Mouse (Mus musculus) layer of hippocampus, adult 6 months (tissue): ENCODE data around the gene Cdc40. TPM values are rescaled to one million over a fixed set of nuclear protein-coding genes. Genes with fewer than 3 reads are reported as not detected.

Experiments used
- long read RNA-seq, 2 experiments: library from polyadenylated mRNA; unstranded; transcript quantifications; one replicate each; pipeline ENCODE4 v2.0.0; 2019 to 2020
- polyA plus RNA-seq: library from polyadenylated mRNA; unstranded; fragments of <200 nt; fragmentation: Nextera tagmentation; gene quantifications from 2 replicates; pipeline ENCODE4 v1.2.3, GENCODE M21; 2021

Cdc40 gene
- polyA plus RNA-seq = 29.7 and 32.5 TPM in 2 replicates
- long read RNA-seq, experiment 1, transcript Cdc40-201 (15 exons, 3,534 nt) = major isoform, 22 of 54 reads
- long read RNA-seq, experiment 1, partial matches to known transcripts = 30 of 54 reads
- long read RNA-seq, experiment 1, other reads (novel, unspliced or antisense) = 2 of 54 reads
- long read RNA-seq, experiment 2, transcript Cdc40-201 (15 exons, 3,534 nt) = major isoform, 159 of 186 reads
- long read RNA-seq, experiment 2, partial matches to known transcripts = 11 of 186 reads
- long read RNA-seq, experiment 2, other reads (novel, unspliced or antisense) = 12 of 186 reads

GRCm38 (mm10) chr10:40882831-40883643 lies at the start of gene Cdc40, which contains the start of gene Wasf1:
TSS of gene Cdc40 (minus strand) at chr10:40883311.
TSS of gene Wasf1 (plus strand) at chr10:40883475.

Other genes with a start within 250 kb of the Cdc40 start
- gene Mettl24, start 200.0 kb downstream of the Cdc40 start, polyA plus RNA-seq = 2.8 and 3.5 TPM in 2 replicates
- 104 and 118 TPM in 2 replicates for gene Wasf1, start 164 bp upstream of the Cdc40 start, polyA plus RNA-seq
- gene Gpr6, start 189.0 kb upstream of the Cdc40 start, polyA plus RNA-seq = 2.1 and 3.7 TPM in 2 replicates